Mouse (Mus musculus) heart, embryonic 15.5 days (tissue): ENCODE measurements around the gene Zcchc17. TPM values are rescaled to one million over a fixed set of nuclear protein-coding genes. Genes with fewer than 3 reads are reported as not detected.
A peak's percentile ranks its signal among the peaks of the same experiment; 100 is the strongest.

Experiments used
- ATAC-seq: fragments of 200-750 bp; cut with Nextera tagmentation; replicated peaks from 2 replicates; pipeline ENCODE4 v1.8.0; 2017; ENCODE audit warnings: low read depth, moderate TSS enrichment; ENCODE audit not compliant: insufficient number of reproducible peaks, insufficient read depth, low FRiP score
- H3K27ac ChIP-seq: fragments of 300-500 bp; sonication (generic); 2 replicates; pipeline ENCODE4 v1.5.1; 2015; ENCODE audit warnings: mild to moderate bottlenecking, inconsistent platforms
- H3K27me3 ChIP-seq: fragments of 300-500 bp; sonication (generic); 2 replicates; pipeline ENCODE4 v1.6.1; 2015; ENCODE audit warnings: inconsistent platforms
- H3K36me3 ChIP-seq: fragments of 300-500 bp; sonication (generic); 2 replicates; pipeline ENCODE4 v1.6.1; 2015; ENCODE audit warnings: mild to moderate bottlenecking, inconsistent platforms
- H3K4me1 ChIP-seq: fragments of 300-500 bp; sonication (generic); replicated peaks from 2 replicates; pipeline ENCODE4 v1.6.1; 2015; ENCODE audit warnings: inconsistent platforms
- H3K4me2 ChIP-seq: fragments of 300-500 bp; sonication (generic); 2 replicates; pipeline ENCODE4 v1.6.1; 2015; ENCODE audit warnings: inconsistent platforms, mild to moderate bottlenecking, moderate library complexity
- H3K4me3 ChIP-seq: fragments of 300-500 bp; sonication (generic); 2 replicates; pipeline ENCODE4 v1.5.1; 2015; ENCODE audit warnings: mild to moderate bottlenecking, inconsistent platforms
- H3K9ac ChIP-seq: fragments of 300-500 bp; sonication (generic); 2 replicates; pipeline ENCODE4 v1.6.1; 2015; ENCODE audit warnings: mild to moderate bottlenecking, inconsistent platforms
- H3K9me3 ChIP-seq: fragments of 300-500 bp; sonication (generic); replicated peaks from 2 replicates; pipeline ENCODE4 v1.6.1; 2016; ENCODE audit warnings: inconsistent platforms
- WGBS: fragments of 180-500 bp; shearing (Covaris S2); methylation state at CpG from one replicate; pipeline ENCODE4 v1.1.7; 2015; ENCODE audit warnings: mixed read lengths; 5-methylcytosine and 5-hydroxymethylcytosine counted together
- polyA plus RNA-seq: library from polyadenylated mRNA; unstranded; fragments of >200 nt; fragmentation: Nextera tagmentation; extraction: Ambion mirVana; gene quantifications from 2 replicates; pipeline ENCODE4 v1.2.1, GENCODE M21; 2015

The Zcchc17 gene
- polyA plus RNA-seq, 1 experiment from 2014 or later: 48.7 TPM

- Histone ChIP-seq H3K9me3 (no peaks in the 10 kb centered on the region), H3K4me2 (no peak overlapping the region), H3K27me3 (no peaks in the 10 kb centered on the region), H3K4me3 (no peak overlapping the region), H3K36me3 (peaks cover 54% of the 10 kb centered on the region), H3K9ac (no peak overlapping the region), H3K27ac (no peak overlapping the region), H3K4me1 (no peaks in the 10 kb centered on the region)
- ATAC-seq: no peak
- WGBS: 83% methylated on average over 16 of the region's 16 CpGs
Observed at GRCm38 (mm10) chr4:130350690-130351422, 8.9 kb downstream of the Zcchc17 start.

GRCm38 (mm10) chr4:130349666-130350065 lies 10.1 kb downstream of the Zcchc17 start:
- no peaks in the 10 kb centered on the region for H3K9me3 ChIP-seq
- H3K4me3 ChIP-seq: no peak overlapping the region
- no peak overlapping the region for H3K27ac ChIP-seq
- ATAC-seq: no peak
- no peak overlapping the region for H3K9ac ChIP-seq
- peaks cover 54% of the 10 kb centered on the region for H3K36me3 ChIP-seq
- no peaks in the 10 kb centered on the region for H3K4me1 ChIP-seq
- H3K27me3 ChIP-seq: no peaks in the 10 kb centered on the region
- no peak overlapping the region for H3K4me2 ChIP-seq
- WGBS: 98% methylated on average over 6 of the region's 6 CpGs

- Histone ChIP-seq H3K27me3 (no peaks in the 10 kb centered on the region), H3K27ac (no peak overlapping the region), H3K4me3 (no peak overlapping the region), H3K4me1 (peaks cover 3% of the 10 kb centered on the region; the same call in 1 of the 2 replicates), H3K9ac (no peak overlapping the region), H3K36me3 (peaks cover 18% of the 10 kb centered on the region), H3K4me2 (no peak overlapping the region), H3K9me3 (no peaks in the 10 kb centered on the region)
- WGBS: 21% methylated on average over 4 of the region's 4 CpGs
- ATAC-seq: no peak
Observed at GRCm38 (mm10) chr4:130341691-130342090, 18.1 kb downstream of the Zcchc17 start.

- Histone ChIP-seq H3K9me3 (no peaks in the 10 kb centered on the region), H3K27ac (no peak overlapping the region), H3K4me3 (no peak overlapping the region), H3K27me3 (no peaks in the 10 kb centered on the region), H3K36me3 (peaks cover 43% of the 10 kb centered on the region), H3K4me1 (no peaks in the 10 kb centered on the region), H3K9ac (no peak overlapping the region), H3K4me2 (no peak overlapping the region)
- ATAC-seq: no peak
- 79% methylated on average over 5 of the region's 5 CpGs for WGBS
Observed at GRCm38 (mm10) chr4:130335867-130336266, 23.9 kb downstream of the Zcchc17 start.

- Histone ChIP-seq H3K27ac (no peak overlapping the region; the same call in 1 of the 2 replicates), H3K4me2 (no peak overlapping the region), H3K4me3 (no peak overlapping the region), H3K9me3 (no peaks in the 10 kb centered on the region), H3K9ac (no peak overlapping the region), H3K27me3 (no peaks in the 10 kb centered on the region), H3K36me3 (peaks cover 29% of the 10 kb centered on the region), H3K4me1 (peaks cover 17% of the 10 kb centered on the region)
- no peak for ATAC-seq
- WGBS: 84% methylated on average over 9 of the region's 9 CpGs
Observed at GRCm38 (mm10) chr4:130327366-130327765, 32.4 kb downstream of the Zcchc17 start.

GRCm38 (mm10) chr4:130325446-130325845 lies 34.3 kb downstream of the Zcchc17 start:
- no peaks in the 10 kb centered on the region for H3K9me3 ChIP-seq
- WGBS: 89% methylated on average over 2 of the region's 2 CpGs
- H3K4me1 ChIP-seq: peaks cover 29% of the 10 kb centered on the region
- no peak overlapping the region for H3K4me2 ChIP-seq
- no peak overlapping the region for H3K9ac ChIP-seq
- no peak overlapping the region for H3K27ac ChIP-seq
- peaks cover 32% of the 10 kb centered on the region for H3K36me3 ChIP-seq
- ATAC-seq: no peak
- H3K4me3 ChIP-seq: no peak overlapping the region
- no peaks in the 10 kb centered on the region for H3K27me3 ChIP-seq

GRCm38 (mm10) chr4:130323607-130324006 lies 36.1 kb downstream of the Zcchc17 start:
- no peaks in the 10 kb centered on the region for H3K9me3 ChIP-seq
- H3K4me3 ChIP-seq: no peak overlapping the region
- peak; percentile 68 for ATAC-seq
- peak overlapping the region; percentile 90 for H3K27ac ChIP-seq
- H3K4me1 ChIP-seq: peaks cover 32% of the 10 kb centered on the region
- H3K9ac ChIP-seq: no peak overlapping the region
- no peak overlapping the region for H3K4me2 ChIP-seq
- 23% methylated on average over 5 of the region's 5 CpGs for WGBS
- H3K27me3 ChIP-seq: no peaks in the 10 kb centered on the region
- H3K36me3 ChIP-seq: peaks cover 26% of the 10 kb centered on the region

GRCm38 (mm10) chr4:130323165-130323564 lies 36.6 kb downstream of the Zcchc17 start:
- peaks cover 26% of the 10 kb centered on the region for H3K36me3 ChIP-seq
- no peaks in the 10 kb centered on the region for H3K9me3 ChIP-seq
- no peak for ATAC-seq
- H3K4me2 ChIP-seq: no peak overlapping the region
- H3K9ac ChIP-seq: no peak overlapping the region
- H3K27ac ChIP-seq: peak overlapping the region; percentile 90
- peaks cover 37% of the 10 kb centered on the region for H3K4me1 ChIP-seq
- H3K4me3 ChIP-seq: no peak overlapping the region
- no peaks in the 10 kb centered on the region for H3K27me3 ChIP-seq
- 32% methylated on average over 1 of the region's 1 CpGs for WGBS

- H3K27ac ChIP-seq: peak overlapping the region; percentile 90
- H3K4me1 ChIP-seq: peaks cover 43% of the 10 kb centered on the region
- ATAC-seq: no peak
- H3K4me3 ChIP-seq: no peak overlapping the region
- H3K9ac ChIP-seq: no peak overlapping the region
- no peaks in the 10 kb centered on the region for H3K9me3 ChIP-seq
- no peak overlapping the region for H3K4me2 ChIP-seq
- peaks cover 26% of the 10 kb centered on the region for H3K36me3 ChIP-seq
- 58% methylated on average over 7 of the region's 7 CpGs for WGBS
- H3K27me3 ChIP-seq: no peaks in the 10 kb centered on the region
Observed at GRCm38 (mm10) chr4:130322567-130322966, 37.2 kb downstream of the Zcchc17 start.

- 0 out of 2 replicates have a peak overlapping the region, but pooled peaks have one; percentile 29 for H3K27ac ChIP-seq
- H3K4me2 ChIP-seq: no peak overlapping the region
- H3K4me3 ChIP-seq: no peak overlapping the region
- H3K27me3 ChIP-seq: no peaks in the 10 kb centered on the region
- H3K9ac ChIP-seq: no peak overlapping the region
- peaks cover 49% of the 10 kb centered on the region for H3K4me1 ChIP-seq
- peaks cover 20% of the 10 kb centered on the region for H3K36me3 ChIP-seq
- H3K9me3 ChIP-seq: no peaks in the 10 kb centered on the region
- WGBS: 86% methylated on average over 7 of the region's 7 CpGs
- ATAC-seq: no peak
Observed at GRCm38 (mm10) chr4:130321640-130322039, 38.1 kb downstream of the Zcchc17 start.

GRCm38 (mm10) chr4:130319564-130319963 lies 40.2 kb downstream of the Zcchc17 start:
- no peak overlapping the region for H3K27ac ChIP-seq
- no peaks in the 10 kb centered on the region for H3K9me3 ChIP-seq
- no peak overlapping the region for H3K9ac ChIP-seq
- no peaks in the 10 kb centered on the region for H3K27me3 ChIP-seq
- H3K36me3 ChIP-seq: peaks cover 14% of the 10 kb centered on the region; the same call in 1 of the 2 replicates
- no peak overlapping the region for H3K4me2 ChIP-seq
- WGBS: 83% methylated on average over 7 of the region's 7 CpGs
- no peak for ATAC-seq
- peaks cover 68% of the 10 kb centered on the region for H3K4me1 ChIP-seq
- H3K4me3 ChIP-seq: no peak overlapping the region

- peak overlapping the region; percentile 46; the same call in 1 of the 2 replicates for H3K27ac ChIP-seq
- H3K4me2 ChIP-seq: no peak overlapping the region
- no peak overlapping the region for H3K9ac ChIP-seq
- H3K36me3 ChIP-seq: peaks cover 27% of the 10 kb centered on the region; the same call in 1 of the 2 replicates
- no peak for ATAC-seq
- no peaks in the 10 kb centered on the region for H3K27me3 ChIP-seq
- WGBS: 84% methylated on average over 3 of the region's 3 CpGs
- no peaks in the 10 kb centered on the region for H3K9me3 ChIP-seq
- no peak overlapping the region for H3K4me3 ChIP-seq
- peaks cover 71% of the 10 kb centered on the region for H3K4me1 ChIP-seq
Observed at GRCm38 (mm10) chr4:130318122-130318521, 41.6 kb downstream of the Zcchc17 start.
